Mouse (Mus musculus) CD4-positive naive resting alpha-beta T cell, adult 57 days (primary cell): Measurements from ENCODE around the gene Taar3. TPM values are rescaled to one million over a fixed set of nuclear protein-coding genes. Genes with fewer than 3 reads are reported as not detected.

Experiments used
- total RNA-seq: library from RNA; stranded (reverse); gene quantifications from one replicate; pipeline ENCODE4 v1.2.4, GENCODE M21; 2023

Gene Taar3
- not detected for total RNA-seq

GRCm38 (mm10) chr10:23949508-23950005 is at the start of gene Taar3:
Taar3 (plus strand) TSS chr10:23949558.

DNA sequence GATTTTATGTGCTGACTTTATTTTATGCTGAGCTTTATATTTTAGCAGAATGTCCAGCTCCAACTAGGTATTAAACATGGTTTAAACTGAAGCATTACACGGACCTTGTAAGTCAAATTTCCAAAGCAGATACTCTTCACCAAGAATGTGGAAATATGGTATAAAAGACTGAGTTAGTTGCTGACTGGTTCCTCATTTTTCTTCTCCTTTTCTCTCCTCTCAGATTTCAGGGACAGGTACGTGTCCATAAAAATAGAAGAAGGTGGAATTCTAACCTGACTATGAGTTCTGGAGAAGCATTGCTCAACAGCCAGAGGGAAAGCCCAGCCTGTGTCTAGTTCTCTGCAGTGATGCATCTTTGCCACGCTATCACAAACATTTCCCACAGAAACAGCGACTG is 29.3 kb upstream of the Taar3 start, which contains the start of gene Taar1:
TSS of gene Taar1 (plus strand) at position 301 of the 400 bp plus-strand sequence.

GRCm38 (mm10) chr10:23938312-23938711 is 11.0 kb upstream of the Taar3 start, which contains the start of gene Taar2:
Taar2 (plus strand) TSS chr10:23938572.

GRCm38 (mm10) chr10:23960444-23960915 is 11.1 kb downstream of the Taar3 start, which contains the start of gene Taar4:
Taar4 (plus strand) TSS chr10:23960494.

GRCm38 (mm10) chr10:23970656-23971165 is 21.4 kb downstream of the Taar3 start, which contains the start of gene Taar5:
Taar5 (plus strand) TSS chr10:23970706.

DNA sequence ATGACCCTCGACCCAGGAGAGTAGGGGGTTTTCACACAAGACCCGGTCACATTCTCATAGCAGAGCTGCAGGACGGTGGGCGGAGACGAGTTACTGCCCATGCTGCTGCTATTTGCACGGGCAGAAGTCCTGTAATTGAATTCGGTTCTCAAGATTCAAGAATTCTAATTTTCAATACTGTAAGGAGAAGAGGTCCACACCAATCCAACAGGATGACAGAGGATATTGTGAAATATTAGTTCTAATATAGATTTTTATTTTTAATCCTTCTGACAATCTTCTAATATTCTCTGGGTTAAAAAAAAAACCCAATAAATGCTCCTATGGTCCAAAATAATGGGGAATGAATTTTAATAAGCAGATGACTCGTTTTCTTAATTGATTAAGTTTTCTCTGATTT is 36.2 kb downstream of the Taar3 start, which contains the start of gene Taar6:
TSS of gene Taar6 (minus strand) at position 101 of the 400 bp plus-strand sequence.

DNA sequence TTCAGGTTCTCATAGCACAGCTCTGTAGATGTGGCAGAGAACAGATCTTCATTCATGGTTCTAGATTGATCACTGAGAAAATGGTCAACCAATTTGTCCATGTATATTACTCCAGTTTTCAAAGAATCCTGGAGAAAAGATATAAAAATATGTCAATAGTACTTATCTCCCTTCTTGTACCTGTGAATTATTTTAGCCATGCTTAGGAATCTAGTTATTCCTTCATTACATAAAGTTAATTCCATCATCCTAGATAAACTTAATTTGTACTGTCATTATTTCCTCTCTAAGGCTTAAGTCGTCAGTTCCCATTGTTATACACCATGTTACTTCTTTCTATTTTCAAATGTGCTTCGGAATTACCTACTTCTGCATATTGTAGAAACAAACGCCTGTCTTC is 44.0 kb downstream of the Taar3 start, which contains the start of gene Taar7a:
TSS of gene Taar7a (minus strand) at position 101 of the 400 bp plus-strand sequence.

GRCm38 (mm10) chr10:23999639-24000038 is 50.3 kb downstream of the Taar3 start, which contains the start of gene Taar7b:
Taar7b (plus strand) TSS chr10:23999939.

Other genes starting within 250 kb of the Taar3 start
- 889 TPM for gene Rps12, start 162.3 kb upstream of the Taar3 start, total RNA-seq
- gene Slc18b1, start 152.6 kb upstream of the Taar3 start, total RNA-seq = not detected
- gene Vnn3, start 98.1 kb upstream of the Taar3 start, total RNA-seq = 0.53 TPM
- gene Vnn1, start 54.9 kb upstream of the Taar3 start, total RNA-seq = not detected
- not detected for gene Taar1, start 29.2 kb upstream of the Taar3 start, total RNA-seq
- not detected for gene Taar2, start 11.0 kb upstream of the Taar3 start, total RNA-seq
- not detected for gene Taar4, start 10.9 kb downstream of the Taar3 start, total RNA-seq
- not detected for gene Taar5, start 21.1 kb downstream of the Taar3 start, total RNA-seq
- gene Taar6, start 36.1 kb downstream of the Taar3 start, total RNA-seq = not detected
- not detected for gene Taar7a, start 43.9 kb downstream of the Taar3 start, total RNA-seq
- gene Taar7b, start 50.4 kb downstream of the Taar3 start, total RNA-seq = not detected
- gene Taar7d, start 77.7 kb downstream of the Taar3 start, total RNA-seq = not detected
- not detected for gene Taar7e, start 88.1 kb downstream of the Taar3 start, total RNA-seq
- gene Taar7f, start 100.0 kb downstream of the Taar3 start, total RNA-seq = not detected
- gene Taar8a, start 126.9 kb downstream of the Taar3 start, total RNA-seq = not detected
- not detected for gene Taar8b, start 142.7 kb downstream of the Taar3 start, total RNA-seq
- gene Taar8c, start 152.4 kb downstream of the Taar3 start, total RNA-seq = not detected
- not detected for gene Taar9, start 160.0 kb downstream of the Taar3 start, total RNA-seq
- gene Stx7, start 199.7 kb downstream of the Taar3 start, total RNA-seq = 30.6 TPM